Mouse (Mus musculus) layer of hippocampus, adult 2 months (tissue): Measurements from ENCODE around the gene Cphx2. TPM values are rescaled to one million over a fixed set of nuclear protein-coding genes. Genes with fewer than 3 reads are reported as not detected.
"Not testable (repeated sequence)": the region's sequence is repeated elsewhere in the genome, so short reads cannot be mapped to it uniquely, and the experiment has no call there.

Experiments
- DNase-seq, 2 experiments: peaks; one replicate each; pipeline ENCODE4 v3.0.0; 2022; ENCODE audit warnings: low spot score in 2 of 2
- H3K27ac ChIP-seq: fragments of 200-600 bp; 2 replicates; pipeline ENCODE4 v1.8.1; 2022
- H3K4me3 ChIP-seq: fragments of 200-600 bp; 2 replicates; pipeline ENCODE4 v1.8.1; 2022; ENCODE audit warnings: mild to moderate bottlenecking
- long read RNA-seq, 2 experiments: library from polyadenylated mRNA; stranded (forward); transcript quantifications; one replicate each; pipeline ENCODE4 v2.0.0; 2021; ENCODE audit warnings: borderline mapping rate in 2 of 2
- total RNA-seq, 2 experiments: library from RNA; stranded (reverse); gene quantifications; 2 replicates each; pipeline ENCODE4 v1.2.3; 2021

The Cphx2 gene
- total RNA-seq = not detected
- long read RNA-seq, experiment 1 = 0 reads
- long read RNA-seq, experiment 2 = 0 reads

GRCm38 (mm10) chr14:26081216-26081615, at the start of gene Cphx2:
Gene Cphx2 (plus strand): TSS chr14:26081516.
- H3K27ac ChIP-seq, H3K4me3 ChIP-seq, DNase-seq: not testable (repeated sequence)

GRCm38 (mm10) chr14:26034364-26034763, 47.0 kb upstream of the Cphx2 start:
- H3K27ac ChIP-seq, H3K4me3 ChIP-seq, DNase-seq: not testable (repeated sequence)

GRCm38 (mm10) chr14:26035439-26035838, 45.9 kb upstream of the Cphx2 start:
- H3K27ac ChIP-seq, H3K4me3 ChIP-seq, DNase-seq: not testable (repeated sequence)

DNA sequence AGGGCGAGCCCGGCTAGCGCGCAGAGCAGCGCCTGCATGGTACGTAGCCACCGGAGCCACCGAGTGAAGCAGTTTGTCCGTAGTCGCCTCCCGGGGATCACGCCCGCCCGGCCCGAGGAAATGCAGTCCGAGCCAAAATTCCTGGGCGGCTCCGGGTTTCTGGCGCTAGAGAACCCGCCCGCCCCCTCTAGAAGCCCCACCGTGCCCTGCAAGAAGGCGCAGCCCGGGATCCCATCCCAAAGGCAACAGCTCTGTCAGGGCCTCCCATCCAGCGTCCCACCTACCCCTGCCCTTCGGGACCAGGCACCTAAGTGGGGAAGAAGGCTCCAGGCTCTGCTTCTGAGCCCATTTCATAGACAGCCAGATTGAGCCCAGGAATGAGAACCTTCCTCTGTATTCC, 38.7 kb upstream of the Cphx2 start, which contains the start of gene Gm9780:
Gene Gm9780 (minus strand): TSS at position 101 of the 400 bp plus-strand sequence.
- H3K4me3 ChIP-seq, DNase-seq, H3K27ac ChIP-seq: not testable (repeated sequence)

GRCm38 (mm10) chr14:26045007-26045406, 36.3 kb upstream of the Cphx2 start:
- not testable (repeated sequence) for H3K27ac ChIP-seq, H3K4me3 ChIP-seq, DNase-seq

- H3K27ac ChIP-seq, H3K4me3 ChIP-seq, DNase-seq: not testable (repeated sequence)
Observed at GRCm38 (mm10) chr14:26047026-26047425, 34.3 kb upstream of the Cphx2 start.

DNA sequence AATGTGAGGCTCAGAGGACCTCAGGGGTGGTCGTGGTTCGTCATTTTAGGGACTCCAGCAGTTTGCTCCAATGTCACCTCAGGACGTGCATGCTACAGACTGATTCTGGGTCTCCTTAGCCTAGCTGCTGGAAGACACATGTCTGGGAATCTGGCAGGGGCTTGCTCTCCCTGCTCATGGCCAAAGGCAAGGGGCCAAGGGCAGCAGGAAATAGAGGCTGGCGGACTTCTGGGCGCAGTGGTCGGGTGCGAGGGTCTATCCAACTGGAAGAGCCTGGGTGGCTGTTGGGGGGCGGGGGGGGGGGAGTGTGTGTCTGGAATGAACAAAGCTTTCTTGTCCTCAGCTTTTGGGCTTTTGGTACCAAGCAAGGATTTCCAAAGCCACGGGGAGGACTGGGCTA, 32.5 kb upstream of the Cphx2 start:
- DNase-seq, H3K27ac ChIP-seq, H3K4me3 ChIP-seq: not testable (repeated sequence)

GRCm38 (mm10) chr14:26058184-26058583, 23.1 kb upstream of the Cphx2 start:
- not testable (repeated sequence) for DNase-seq, H3K27ac ChIP-seq, H3K4me3 ChIP-seq

GRCm38 (mm10) chr14:26059362-26059761, 22.0 kb upstream of the Cphx2 start:
- H3K4me3 ChIP-seq, DNase-seq, H3K27ac ChIP-seq: not testable (repeated sequence)

- DNase-seq, H3K27ac ChIP-seq, H3K4me3 ChIP-seq: not testable (repeated sequence)
Observed at GRCm38 (mm10) chr14:26066574-26067324, 14.6 kb upstream of the Cphx2 start.

- not testable (repeated sequence) for DNase-seq, H3K27ac ChIP-seq, H3K4me3 ChIP-seq
Observed at GRCm38 (mm10) chr14:26067325-26067633, 14.0 kb upstream of the Cphx2 start, which contains the start of gene Tmem254c. Gene Tmem254c (minus strand): TSS chr14:26067355.

GRCm38 (mm10) chr14:26076620-26077390, 4.5 kb upstream of the Cphx2 start:
- not testable (repeated sequence) for H3K27ac ChIP-seq, DNase-seq, H3K4me3 ChIP-seq

DNA sequence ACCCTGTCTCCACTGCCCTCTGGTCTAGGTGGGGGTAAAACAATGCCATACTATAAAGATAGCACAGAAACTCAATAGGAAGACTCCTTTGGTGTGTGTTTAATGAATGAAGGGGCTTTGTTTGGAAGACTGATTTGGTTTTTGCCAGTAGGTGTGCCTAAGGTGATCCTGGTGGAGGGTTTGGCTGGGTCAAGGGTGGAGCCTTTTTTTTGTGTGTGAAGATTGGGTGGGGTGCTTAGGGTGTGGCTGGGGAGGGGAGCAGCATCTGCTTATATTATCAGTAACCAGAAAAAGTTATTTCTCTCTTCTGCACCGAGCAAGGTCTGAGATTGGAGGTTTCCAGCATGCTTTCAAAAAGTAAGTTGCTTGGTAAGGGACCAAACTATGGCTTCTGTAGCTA, 681 bp downstream of the Cphx2 start, which contains the start of gene Cphx3:
Gene Cphx3 (plus strand): TSS at position 301 of the 400 bp plus-strand sequence.
- not testable (repeated sequence) for H3K4me3 ChIP-seq, H3K27ac ChIP-seq, DNase-seq

GRCm38 (mm10) chr14:26097622-26098021, 16.3 kb downstream of the Cphx2 start:
- H3K4me3 ChIP-seq, DNase-seq, H3K27ac ChIP-seq: not testable (repeated sequence)

DNA sequence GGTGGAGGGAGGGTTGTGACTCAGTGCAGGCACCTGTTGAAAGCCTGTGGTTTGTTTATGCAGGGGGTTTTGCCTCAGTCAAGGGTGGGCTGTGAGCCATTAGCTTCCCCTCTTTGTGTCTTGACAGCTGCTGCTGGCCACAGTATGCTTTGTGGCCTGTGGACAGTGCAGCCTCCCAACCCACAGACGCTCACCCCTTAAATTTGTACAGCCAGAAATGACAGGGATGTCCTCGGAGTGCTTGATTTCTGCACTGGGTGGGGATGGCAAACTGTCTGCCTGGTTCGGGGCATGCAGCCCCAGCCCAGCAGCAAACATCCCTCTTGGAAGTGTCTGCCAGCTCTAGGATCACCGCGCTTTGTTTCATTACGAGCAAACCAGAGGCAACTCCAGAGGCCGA, 36.8 kb downstream of the Cphx2 start, which contains the start of gene Duxbl2:
Gene Duxbl2 (plus strand): TSS at position 200 of the 400 bp plus-strand sequence.
- H3K27ac ChIP-seq, DNase-seq, H3K4me3 ChIP-seq: not testable (repeated sequence)

DNA sequence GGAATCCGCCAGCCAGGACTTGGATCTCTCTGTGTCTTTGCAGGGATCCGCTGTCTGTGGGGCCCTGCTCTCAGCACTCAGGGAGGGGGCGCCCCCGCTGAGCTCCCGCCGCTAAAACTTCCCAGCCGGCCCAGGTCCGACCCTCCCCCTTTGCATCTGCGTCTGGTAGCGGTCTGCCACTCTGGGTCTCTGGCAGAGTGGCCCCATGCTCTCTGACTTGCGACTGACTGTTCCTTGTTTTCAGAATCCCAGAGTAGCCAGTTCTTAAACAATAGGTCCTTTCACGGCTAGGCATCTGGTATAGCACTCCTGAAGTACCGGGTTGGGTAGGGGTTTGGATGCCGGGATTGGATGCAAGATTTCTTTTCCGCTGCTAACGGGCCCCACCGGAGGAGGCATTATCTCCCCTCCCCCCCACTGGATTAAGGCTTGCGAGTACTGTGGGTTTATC, 37.3 kb downstream of the Cphx2 start:
- H3K27ac ChIP-seq, DNase-seq, H3K4me3 ChIP-seq: not testable (repeated sequence)

- not testable (repeated sequence) for H3K27ac ChIP-seq, H3K4me3 ChIP-seq, DNase-seq
Observed at GRCm38 (mm10) chr14:26119095-26119494, 37.8 kb downstream of the Cphx2 start.
